Mouse (Mus musculus): Measurements from ENCODE around the gene Ap1ar. TPM values are rescaled to one million over a fixed set of nuclear protein-coding genes. Genes with fewer than 3 reads are reported as not detected.

Ap1ar gene
- polyA plus RNA-seq, 1 experiment = 25.2 TPM

GRCm38 (mm10) chr3:127805071-127805470 lies 32.3 kb downstream of the Ap1ar start:
- Histone ChIP-seq H3K4me3 (ENCODE audit: control insufficient read depth, insufficient read depth, low read length) (no peak overlapping the region), H3K36me3 (ENCODE audit: control insufficient read depth, insufficient read depth, low read length) (peaks cover 17% of the 10 kb centered on the region), H3K27me3 (ENCODE audit: control insufficient read depth, insufficient read depth, low read length) (no peaks in the 10 kb centered on the region), H3K27ac (ENCODE audit: control insufficient read depth, insufficient read depth, low read length) (no peak overlapping the region), H3K4me1 (replicated peaks; ENCODE audit: control insufficient read depth, insufficient read depth, low read length) (no peaks in the 10 kb centered on the region)
- no peak for DNase-seq
- WGBS = 96% methylated on average over 12 of the region's 12 CpGs
- TF ChIP-seq POLR2A (IDR thresholded peaks at IDR 0.05; ENCODE audit: control insufficient read depth, extremely low read depth, insufficient read depth, low read length, poor library complexity) (no peak), CTCF (IDR thresholded peaks at IDR 0.05; ENCODE audit: borderline replicate concordance, control insufficient read depth, extremely low read depth, insufficient read depth, low read length, poor library complexity) (no peak)

DNA sequence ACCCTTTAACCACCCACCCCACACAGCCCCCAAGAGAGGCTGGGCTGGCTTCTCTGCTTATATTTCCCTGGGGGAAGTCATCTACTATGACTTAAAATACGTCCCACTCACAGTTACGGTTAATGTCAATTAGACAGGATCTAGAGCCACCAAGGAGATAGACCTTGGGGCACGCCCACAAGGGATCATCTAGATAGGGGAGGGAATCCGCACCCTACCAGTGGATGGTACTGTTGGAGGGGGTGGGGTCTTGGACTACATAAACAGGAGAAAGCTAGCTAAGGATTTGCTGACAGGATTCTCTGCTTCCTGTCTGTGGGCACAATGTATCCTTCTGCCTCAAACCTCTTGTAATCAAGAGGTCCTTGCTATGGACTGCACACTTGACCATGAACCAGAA lies 32.9 kb downstream of the Ap1ar start:
- no peak overlapping the region for H3K4me3 ChIP-seq (ENCODE audit: control insufficient read depth, insufficient read depth, low read length)
- H3K27me3 ChIP-seq (ENCODE audit: control insufficient read depth, insufficient read depth, low read length) = no peaks in the 10 kb centered on the region
- DNase-seq = no peak
- WGBS = 99% methylated on average over 4 of the region's 4 CpGs
- H3K27ac ChIP-seq (ENCODE audit: control insufficient read depth, insufficient read depth, low read length) = no peak overlapping the region
- no peak for TF ChIP-seq CTCF (IDR thresholded peaks at IDR 0.05; ENCODE audit: borderline replicate concordance, control insufficient read depth, extremely low read depth, insufficient read depth, low read length, poor library complexity)
- no peak for TF ChIP-seq POLR2A (IDR thresholded peaks at IDR 0.05; ENCODE audit: control insufficient read depth, extremely low read depth, insufficient read depth, low read length, poor library complexity)
- H3K4me1 ChIP-seq (replicated peaks; ENCODE audit: control insufficient read depth, insufficient read depth, low read length) = no peaks in the 10 kb centered on the region
- H3K36me3 ChIP-seq (ENCODE audit: control insufficient read depth, insufficient read depth, low read length) = peaks cover 17% of the 10 kb centered on the region

GRCm38 (mm10) chr3:127802814-127803213 lies 34.5 kb downstream of the Ap1ar start:
- DNase-seq = no peak
- Histone ChIP-seq H3K27ac (ENCODE audit: control insufficient read depth, insufficient read depth, low read length) (no peak overlapping the region), H3K36me3 (ENCODE audit: control insufficient read depth, insufficient read depth, low read length) (peaks cover 5% of the 10 kb centered on the region), H3K4me3 (ENCODE audit: control insufficient read depth, insufficient read depth, low read length) (no peak overlapping the region), H3K27me3 (ENCODE audit: control insufficient read depth, insufficient read depth, low read length) (no peaks in the 10 kb centered on the region), H3K4me1 (replicated peaks; ENCODE audit: control insufficient read depth, insufficient read depth, low read length) (no peaks in the 10 kb centered on the region)
- TF ChIP-seq CTCF (IDR thresholded peaks at IDR 0.05; ENCODE audit: borderline replicate concordance, control insufficient read depth, extremely low read depth, insufficient read depth, low read length, poor library complexity) (no peak), POLR2A (IDR thresholded peaks at IDR 0.05; ENCODE audit: control insufficient read depth, extremely low read depth, insufficient read depth, low read length, poor library complexity) (no peak)
- WGBS = 74% methylated on average over 8 of the region's 8 CpGs

DNA sequence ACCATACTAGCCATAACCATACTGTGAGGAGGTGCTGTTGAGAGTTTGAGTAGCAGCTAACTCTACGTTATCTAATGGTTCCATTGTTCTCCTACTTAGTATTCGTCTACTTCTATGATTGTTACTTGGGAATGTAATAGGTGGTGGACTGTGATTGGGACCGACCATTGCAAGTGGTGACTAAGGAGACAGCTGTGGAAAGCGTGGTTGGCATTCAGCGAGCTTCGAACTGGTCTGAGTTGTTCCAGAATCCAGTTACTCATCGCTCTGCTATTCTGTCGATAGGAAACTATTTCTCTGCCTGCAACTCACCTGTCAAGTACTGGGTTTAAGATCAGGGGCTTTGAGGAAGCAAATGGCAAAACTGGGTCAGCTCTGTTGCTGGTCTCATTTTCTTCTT lies 36.2 kb downstream of the Ap1ar start:
- no peak overlapping the region for H3K27ac ChIP-seq (ENCODE audit: control insufficient read depth, insufficient read depth, low read length)
- WGBS = 96% methylated on average over 8 of the region's 8 CpGs

GRCm38 (mm10) chr3:127796271-127796670 lies 41.1 kb downstream of the Ap1ar start:
- Histone ChIP-seq H3K27me3 (ENCODE audit: control insufficient read depth, insufficient read depth, low read length) (no peaks in the 10 kb centered on the region), H3K4me3 (ENCODE audit: control insufficient read depth, insufficient read depth, low read length) (no peak overlapping the region), H3K4me1 (replicated peaks; ENCODE audit: control insufficient read depth, insufficient read depth, low read length) (peaks cover 5% of the 10 kb centered on the region), H3K27ac (ENCODE audit: control insufficient read depth, insufficient read depth, low read length) (no peak overlapping the region), H3K36me3 (ENCODE audit: control insufficient read depth, insufficient read depth, low read length) (no peaks in the 10 kb centered on the region)
- TF ChIP-seq POLR2A (IDR thresholded peaks at IDR 0.05; ENCODE audit: control insufficient read depth, extremely low read depth, insufficient read depth, low read length, poor library complexity) = no peak
- TF ChIP-seq CTCF (IDR thresholded peaks at IDR 0.05; ENCODE audit: borderline replicate concordance, control insufficient read depth, extremely low read depth, insufficient read depth, low read length, poor library complexity) = no peak
- no peak for DNase-seq
- 95% methylated on average over 7 of the region's 7 CpGs for WGBS

More for the DNA sequence above, 36.2 kb downstream of the Ap1ar start:
- Histone ChIP-seq H3K36me3 (ENCODE audit: control insufficient read depth, insufficient read depth, low read length) (no peaks in the 10 kb centered on the region), H3K4me3 (ENCODE audit: control insufficient read depth, insufficient read depth, low read length) (no peak overlapping the region), H3K4me1 (replicated peaks; ENCODE audit: control insufficient read depth, insufficient read depth, low read length) (no peaks in the 10 kb centered on the region), H3K27me3 (ENCODE audit: control insufficient read depth, insufficient read depth, low read length) (no peaks in the 10 kb centered on the region)
- no peak for TF ChIP-seq CTCF (IDR thresholded peaks at IDR 0.05; ENCODE audit: borderline replicate concordance, control insufficient read depth, extremely low read depth, insufficient read depth, low read length, poor library complexity)
- TF ChIP-seq POLR2A (IDR thresholded peaks at IDR 0.05; ENCODE audit: control insufficient read depth, extremely low read depth, insufficient read depth, low read length, poor library complexity) = no peak
- DNase-seq = no peak

DNA sequence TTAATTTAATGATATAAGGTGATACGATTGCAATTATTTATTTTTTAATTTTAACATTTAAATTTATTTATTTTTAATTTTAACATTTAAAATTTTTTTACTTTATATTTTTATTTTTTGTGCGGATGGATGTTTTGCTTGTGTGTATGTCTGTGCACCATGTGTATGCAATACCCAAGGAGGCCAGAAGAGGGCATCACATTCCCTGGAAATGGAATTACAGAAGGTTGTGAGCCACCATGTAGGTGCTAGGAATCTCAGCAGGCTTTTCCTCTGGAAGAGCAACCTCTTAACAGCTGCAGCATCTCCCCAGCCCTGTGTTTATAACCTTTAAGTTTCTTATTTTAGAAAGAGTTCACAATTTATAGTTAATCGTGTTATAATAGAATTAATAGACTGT lies 41.6 kb downstream of the Ap1ar start:
- no peak overlapping the region for H3K4me3 ChIP-seq (ENCODE audit: control insufficient read depth, insufficient read depth, low read length)
- no peaks in the 10 kb centered on the region for H3K36me3 ChIP-seq (ENCODE audit: control insufficient read depth, insufficient read depth, low read length)
- WGBS = 98% methylated on average over 3 of the region's 3 CpGs
- no peak overlapping the region for H3K27ac ChIP-seq (ENCODE audit: control insufficient read depth, insufficient read depth, low read length)
- DNase-seq = peak; percentile 8
- no peak for TF ChIP-seq POLR2A (IDR thresholded peaks at IDR 0.05; ENCODE audit: control insufficient read depth, extremely low read depth, insufficient read depth, low read length, poor library complexity)
- no peak for TF ChIP-seq CTCF (IDR thresholded peaks at IDR 0.05; ENCODE audit: borderline replicate concordance, control insufficient read depth, extremely low read depth, insufficient read depth, low read length, poor library complexity)
- peaks cover 9% of the 10 kb centered on the region for H3K4me1 ChIP-seq (replicated peaks; ENCODE audit: control insufficient read depth, insufficient read depth, low read length)
- no peaks in the 10 kb centered on the region for H3K27me3 ChIP-seq (ENCODE audit: control insufficient read depth, insufficient read depth, low read length)

DNA sequence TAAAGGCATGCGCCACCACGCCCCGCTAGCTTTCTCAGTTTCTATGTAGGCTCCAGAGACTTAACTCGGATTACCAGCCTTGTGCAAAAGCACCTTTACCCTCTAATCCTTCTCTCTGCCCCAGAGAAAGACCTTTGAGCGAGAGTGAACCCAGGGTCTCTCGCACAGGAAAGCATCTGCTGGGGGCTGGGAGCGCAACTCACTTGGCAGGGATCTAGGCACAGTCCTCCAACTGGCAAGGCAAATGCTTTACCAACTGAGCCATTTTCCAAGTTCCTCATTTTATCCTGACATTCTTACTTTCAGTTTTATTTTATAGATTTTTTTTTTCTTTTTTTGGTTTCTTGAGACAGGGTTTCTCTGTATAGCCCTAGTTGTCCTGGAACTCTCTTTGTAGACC lies 44.3 kb downstream of the Ap1ar start:
- no peaks in the 10 kb centered on the region; the same call in 1 of the 2 replicates for H3K27me3 ChIP-seq (ENCODE audit: control insufficient read depth, insufficient read depth, low read length)
- TF ChIP-seq POLR2A (IDR thresholded peaks at IDR 0.05; ENCODE audit: control insufficient read depth, extremely low read depth, insufficient read depth, low read length, poor library complexity) = no peak
- TF ChIP-seq CTCF (IDR thresholded peaks at IDR 0.05; ENCODE audit: borderline replicate concordance, control insufficient read depth, extremely low read depth, insufficient read depth, low read length, poor library complexity) = no peak
- no peak overlapping the region for H3K4me3 ChIP-seq (ENCODE audit: control insufficient read depth, insufficient read depth, low read length)
- no peaks in the 10 kb centered on the region for H3K36me3 ChIP-seq (ENCODE audit: control insufficient read depth, insufficient read depth, low read length)
- H3K4me1 ChIP-seq (replicated peaks; ENCODE audit: control insufficient read depth, insufficient read depth, low read length) = peaks cover 17% of the 10 kb centered on the region
- WGBS = 68% methylated on average over 7 of the region's 7 CpGs
- no peak for DNase-seq
- no peak overlapping the region for H3K27ac ChIP-seq (ENCODE audit: control insufficient read depth, insufficient read depth, low read length)

Data from thymus, adult 2 months (tissue).